Mouse (Mus musculus) small intestine, adult 2 months (tissue): ENCODE measurements around the gene Dip2b.

Experiments used
- CTCF ChIP-seq: fragments of 200-500 bp; IDR thresholded peaks from 2 replicates; pipeline ENCODE4 v1.5.1; 2012; ENCODE audit warnings: low read depth, mild to moderate bottlenecking, control low read depth, inconsistent platforms, low read length, moderate library complexity, mixed read lengths; ENCODE audit not compliant: insufficient replicate concordance, insufficient read length; ENCODE audit errors: extremely low read depth
- POLR2A ChIP-seq: fragments of 200-500 bp; IDR thresholded peaks from 2 replicates; pipeline ENCODE4 v1.6.1; 2012; ENCODE audit warnings: low read depth, mild to moderate bottlenecking, control low read depth, inconsistent platforms, low read length, moderate library complexity

- TF ChIP-seq CTCF (no peak), POLR2A (no peak)
Observed at GRCm38 (mm10) chr15:100177167-100177566, 138.7 kb downstream of the Dip2b start.
